Mouse (Mus musculus) bone marrow, adult 2 months (tissue): ENCODE data around the gene Serinc5.

ENCODE experiments used
- CTCF ChIP-seq: fragments of 200-500 bp; IDR thresholded peaks from 2 replicates; pipeline ENCODE4 v1.5.1; 2011; ENCODE audit warnings: low read length, control low read depth; ENCODE audit not compliant: control insufficient read depth, insufficient read depth
- POLR2A ChIP-seq: fragments of 200-500 bp; IDR thresholded peaks from 2 replicates; pipeline ENCODE4 v1.6.1; 2011; ENCODE audit warnings: low read depth, mild to moderate bottlenecking, control low read depth, low read length, borderline replicate concordance; ENCODE audit not compliant: control insufficient read depth

DNA sequence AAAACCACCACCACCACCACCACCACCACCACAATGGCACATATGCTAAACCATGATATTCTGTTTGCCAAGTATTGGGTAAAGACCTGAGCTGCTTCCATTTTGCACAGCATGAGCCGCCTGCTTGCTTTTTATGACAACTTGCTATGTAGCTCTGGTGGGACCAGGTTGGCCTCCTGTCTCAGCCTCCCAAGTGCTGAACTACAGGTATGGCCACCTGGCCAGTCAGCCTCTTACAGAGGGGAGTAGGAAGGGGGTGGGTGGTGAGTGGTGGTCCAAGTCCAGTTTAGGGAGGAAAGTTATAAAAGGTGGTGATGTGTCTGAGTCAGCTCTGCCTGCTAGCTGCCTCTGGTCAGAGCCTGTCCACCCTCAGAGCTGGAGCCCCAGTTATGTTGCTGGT is 15.3 kb downstream of the Serinc5 start:
- TF ChIP-seq POLR2A (no peak), CTCF (no peak)
